Mouse (Mus musculus) stomach, postnatal 0 days (tissue): Measurements from ENCODE around the gene Ankzf1.

Experiments used
- CTCF ChIP-seq: IDR thresholded peaks from 2 replicates; pipeline ENCODE4 v1.5.1; 2016; ENCODE audit warnings: antibody characterized with exemption, low read depth, mild to moderate bottlenecking, moderate library complexity
- EP300 ChIP-seq: optimal IDR thresholded peaks from 2 replicates; pipeline ENCODE3; 2016; ENCODE audit warnings: antibody characterized with exemption

GRCm38 (mm10) chr1:75201236-75201635, 9.3 kb downstream of the Ankzf1 start:
- TF ChIP-seq CTCF (no peak), EP300 (no peak)
